Mouse (Mus musculus) heart, postnatal 14 days (tissue): ENCODE results near the gene Hmces. TPM values are rescaled to one million over a fixed set of nuclear protein-coding genes. Genes with fewer than 3 reads are reported as not detected.
A peak's percentile ranks its signal among the peaks of the same experiment; 100 is the strongest.

Experiments used
- DNase-seq, 2 experiments: peaks; one replicate each; pipeline ENCODE4 v3.0.0; 2021 to 2022
- intact Hi-C: fragments of 180-260 bp; cut with DNase I; formaldehyde crosslinking; loops from one replicate; pipeline ENCODE4 v1.15.1; 2025
- long read RNA-seq, 2 experiments: library from polyadenylated mRNA; stranded (forward); transcript quantifications; one replicate each; pipeline ENCODE4 v2.0.0; 2021
- total RNA-seq, 2 experiments: library from RNA; stranded (reverse); gene quantifications; 2 replicates each; pipeline ENCODE4 v1.2.3; 2021

The Hmces gene
- 10 to 100 TPM; 12.0 to 12.2 TPM for total RNA-seq
- long read RNA-seq, experiment 1, transcript Hmces-201 (7 exons, 1,464 nt), result major isoform, 19 of 22 reads
- long read RNA-seq, experiment 1, partial matches to known transcripts, result 0 of 22 reads
- long read RNA-seq, experiment 1, other reads (novel, unspliced or antisense), result 1 of 22 reads
- long read RNA-seq, experiment 2, transcript Hmces-201 (7 exons, 1,464 nt), result major isoform, 14 of 16 reads
- long read RNA-seq, experiment 2, partial matches to known transcripts, result 1 of 16 reads
- long read RNA-seq, experiment 2, other reads (novel, unspliced or antisense), result 0 of 16 reads

- intact Hi-C loops, result loop anchor here (5.0 kb wide), 1 partner anchor 69 kb away; the partner anchor contains the start of gene H1fx
- DNase-seq, result peak; percentile 73 to 75
Measured at GRCm38 (mm10) chr6:87913661-87914325, at the start of gene Hmces. Gene Hmces (plus strand): TSS chr6:87913935.

DNA sequence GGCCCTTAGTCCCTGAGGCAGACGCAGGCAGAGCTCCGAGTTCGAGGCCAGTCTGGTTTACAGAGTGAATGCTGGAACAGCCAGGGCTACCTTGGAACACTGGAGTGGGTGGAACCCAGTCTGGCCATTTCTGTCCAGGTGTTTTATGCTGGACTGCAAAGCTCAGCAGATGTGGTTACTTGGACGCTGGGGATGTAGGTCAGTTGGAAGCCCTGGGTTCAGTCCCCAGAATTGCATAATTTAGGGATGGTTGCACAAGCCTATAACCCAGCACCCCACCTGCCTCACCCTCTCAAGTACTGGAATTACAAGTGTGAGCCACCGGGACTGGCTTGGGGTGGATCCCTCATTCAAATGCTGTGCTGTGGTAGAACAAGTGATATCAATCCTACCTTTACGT, 47.5 kb upstream of the Hmces start:
- DNase-seq, result no peak
- intact Hi-C loops, result no loop called here

DNA sequence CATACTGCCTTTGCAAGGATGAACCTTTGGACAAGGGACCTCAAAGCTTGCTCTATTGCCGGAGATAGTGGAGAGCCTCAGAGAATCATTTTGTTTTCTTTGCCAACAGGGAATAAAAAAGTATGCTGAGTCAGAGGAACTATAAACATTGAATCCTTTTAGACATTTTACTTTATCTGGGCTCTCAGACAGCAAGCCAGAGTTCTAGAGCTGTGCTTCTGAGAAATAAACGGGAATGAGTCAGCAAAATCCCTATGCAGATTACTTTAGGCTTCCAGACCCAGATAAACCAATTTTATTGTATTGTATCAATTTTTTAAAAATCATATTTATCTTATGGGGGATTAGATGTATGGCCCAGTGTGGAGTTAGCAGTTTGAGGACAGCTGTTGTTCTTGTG, 46.5 kb upstream of the Hmces start:
- intact Hi-C loops, result no loop called here
- no peak for DNase-seq

- intact Hi-C loops, result no loop called here
- DNase-seq, result peak; percentile 85 to 91
Measured at GRCm38 (mm10) chr6:87868871-87869506, 44.7 kb upstream of the Hmces start.

- intact Hi-C loops, result no loop called here
- no peak for DNase-seq
Measured at GRCm38 (mm10) chr6:87870440-87870839, 43.3 kb upstream of the Hmces start.

DNA sequence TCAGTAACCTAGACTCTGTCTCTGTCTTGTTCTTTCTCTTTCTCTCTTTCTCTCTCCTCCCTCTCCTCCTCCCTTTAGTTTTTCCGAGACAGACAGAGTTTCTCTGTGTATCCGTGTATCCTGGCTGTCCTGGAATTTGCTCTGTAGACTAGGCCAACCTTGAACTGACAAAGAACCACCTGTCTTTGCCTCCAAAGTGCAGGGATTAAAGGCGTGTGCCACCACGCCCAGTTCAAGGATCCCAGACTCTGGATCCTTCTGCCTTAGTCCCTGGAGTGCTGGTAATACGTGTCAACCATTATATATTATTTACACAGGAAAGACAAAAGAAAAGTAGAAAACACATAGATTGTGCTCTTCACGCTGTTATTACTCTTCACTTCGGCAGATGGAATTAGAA, 42.5 kb upstream of the Hmces start:
- intact Hi-C loops, result no loop called here
- no peak for DNase-seq

- DNase-seq, result peak; percentile 41 to 46
- intact Hi-C loops, result no loop called here
Measured at GRCm38 (mm10) chr6:87873104-87873503, 40.6 kb upstream of the Hmces start.

- intact Hi-C loops, result no loop called here
- no peak for DNase-seq
Measured at GRCm38 (mm10) chr6:87873963-87874362, 39.8 kb upstream of the Hmces start.

DNA sequence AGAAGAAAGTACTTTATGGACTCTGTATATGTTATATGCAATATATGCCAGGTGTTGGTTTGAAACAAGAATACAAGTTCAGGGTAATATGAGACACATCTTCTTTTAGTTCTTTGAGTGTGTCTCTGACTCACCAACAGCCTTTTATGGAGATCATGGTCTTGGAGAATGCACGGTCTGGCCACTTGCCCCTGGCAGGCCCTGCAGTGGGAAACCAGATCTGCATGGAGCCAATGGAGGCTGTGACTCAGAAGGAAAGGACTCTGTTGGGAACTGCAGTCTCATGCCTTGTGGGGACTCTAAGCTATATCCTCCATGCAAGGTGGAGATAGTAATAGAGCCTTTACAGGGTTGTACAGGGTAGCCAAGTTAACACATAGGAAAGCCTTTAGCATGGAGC, 38.7 kb upstream of the Hmces start:
- DNase-seq, result peak; percentile 63 to 75
- intact Hi-C loops, result no loop called here

GRCm38 (mm10) chr6:87875562-87875961, 38.2 kb upstream of the Hmces start:
- intact Hi-C loops, result no loop called here
- DNase-seq, result no peak

DNA sequence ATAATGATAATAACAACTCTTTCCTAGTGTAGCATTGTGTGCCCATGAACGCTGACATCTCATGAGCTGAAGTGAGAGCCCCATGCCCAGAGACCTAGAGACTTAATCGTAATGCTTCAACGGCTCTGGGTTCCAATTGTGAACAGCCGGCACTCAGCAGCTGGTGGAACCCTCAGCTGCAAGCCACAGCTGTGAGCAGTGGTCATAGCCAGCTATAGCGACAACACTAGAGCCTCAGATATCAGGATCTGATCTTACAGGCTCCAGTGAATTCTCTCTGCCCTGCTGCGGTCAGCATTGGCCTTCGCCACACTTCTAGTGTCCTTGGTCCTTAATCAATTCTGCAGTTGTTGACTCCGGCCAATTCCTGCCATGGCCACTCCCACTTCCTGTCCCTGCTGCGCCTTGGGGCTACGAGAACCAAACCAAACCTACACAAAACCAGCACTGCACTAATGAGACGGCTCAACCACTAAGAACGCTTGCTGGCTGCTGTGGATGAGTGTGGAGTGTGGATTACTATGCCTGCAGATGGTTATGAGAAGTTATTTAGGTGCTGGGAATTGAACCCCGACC, 37.6 kb upstream of the Hmces start:
- intact Hi-C loops, result no loop called here
- peak; percentile 37 to 55 for DNase-seq

GRCm38 (mm10) chr6:87879010-87879409, 34.7 kb upstream of the Hmces start:
- DNase-seq, result no peak
- intact Hi-C loops, result no loop called here

GRCm38 (mm10) chr6:87879628-87880027, 34.1 kb upstream of the Hmces start:
- intact Hi-C loops, result no loop called here
- no peak for DNase-seq

DNA sequence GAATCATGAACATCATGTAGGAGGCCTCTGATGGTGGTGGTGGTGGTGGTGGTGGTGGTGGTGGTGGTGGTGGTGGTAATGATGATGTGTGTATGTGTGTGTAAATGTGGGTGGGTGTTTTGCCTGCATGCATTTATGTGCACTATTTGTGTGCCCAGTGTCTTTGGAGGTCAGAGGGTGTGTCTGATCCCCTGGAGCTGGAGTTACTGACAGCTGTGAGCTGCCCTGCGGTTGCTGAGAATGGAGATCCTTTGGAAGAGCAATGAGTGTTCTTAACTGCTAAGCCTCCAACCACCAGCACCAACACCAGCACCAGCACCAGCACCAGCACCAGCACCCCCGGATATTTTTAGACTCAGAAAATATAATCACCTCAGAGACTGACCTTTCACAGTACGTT, 31.5 kb upstream of the Hmces start:
- intact Hi-C loops, result no loop called here
- no peak for DNase-seq

DNA sequence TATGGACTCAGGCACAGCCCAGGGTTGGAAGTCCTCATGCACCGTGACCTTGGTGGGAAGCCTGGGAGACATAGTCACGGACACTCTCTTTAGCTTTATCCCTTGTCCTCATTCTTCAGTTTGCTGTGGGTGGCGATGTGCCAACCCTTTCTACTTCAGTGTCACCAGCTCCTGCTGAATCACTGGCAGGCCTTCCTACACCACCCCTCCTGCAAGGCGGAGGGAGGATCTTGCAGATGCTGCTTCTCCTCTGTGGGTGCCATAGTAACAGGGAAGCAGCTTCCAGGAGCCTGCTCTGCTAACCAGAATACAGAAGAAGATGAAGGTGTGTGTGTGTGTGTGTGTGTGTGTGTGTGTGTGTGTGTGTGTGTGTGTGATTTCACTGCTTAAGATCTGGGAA, 30.9 kb upstream of the Hmces start:
- intact Hi-C loops, result no loop called here
- DNase-seq, result no peak

GRCm38 (mm10) chr6:87886721-87887120, 27.0 kb upstream of the Hmces start:
- no peak for DNase-seq
- intact Hi-C loops, result loop anchor here (1.0 to 2.0 kb wide), 2 partner anchors 36 to 112 kb away; partner anchors contain the start of gene Cnbp

DNA sequence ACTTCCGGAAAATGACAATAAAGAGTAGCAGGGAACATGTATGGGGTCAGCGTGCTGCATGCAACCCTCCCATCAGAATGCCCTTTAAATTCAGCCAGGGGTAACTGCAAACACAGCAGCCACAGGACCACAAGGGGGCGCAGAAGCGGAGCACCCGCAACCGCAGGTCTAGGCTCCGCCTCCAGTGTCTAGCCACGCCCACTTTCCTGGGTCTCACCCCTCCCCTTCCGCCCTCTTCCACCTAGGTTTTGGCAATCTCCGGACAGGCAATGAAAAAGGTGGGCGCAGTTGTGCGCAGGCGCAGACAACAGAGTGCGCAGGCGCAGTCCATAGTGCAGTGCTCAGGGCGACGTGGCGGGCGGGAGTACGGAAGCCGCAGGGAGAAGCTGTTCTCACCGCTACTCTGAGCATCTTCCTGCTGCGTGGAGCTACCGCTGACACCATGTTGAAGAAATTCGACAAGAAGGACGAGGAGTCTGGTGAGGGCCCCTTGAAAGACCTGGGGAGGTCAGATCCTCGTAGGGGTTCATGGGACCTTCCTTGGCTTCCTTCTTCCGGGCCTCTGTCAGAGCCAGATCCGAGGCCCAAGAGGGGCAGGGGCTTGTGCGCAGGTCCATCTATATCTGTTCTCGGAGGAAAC, 26.0 kb upstream of the Hmces start, which contains the start of gene Copg1:
Copg1 (plus strand) TSS at position 221 of the 640 bp plus-strand sequence.
- peak; percentile 100 for DNase-seq
- intact Hi-C loops, result loop anchor here (1.0 to 2.0 kb wide), 2 partner anchors 37 to 111 kb away; partner anchors contain the start of gene Cnbp

DNA sequence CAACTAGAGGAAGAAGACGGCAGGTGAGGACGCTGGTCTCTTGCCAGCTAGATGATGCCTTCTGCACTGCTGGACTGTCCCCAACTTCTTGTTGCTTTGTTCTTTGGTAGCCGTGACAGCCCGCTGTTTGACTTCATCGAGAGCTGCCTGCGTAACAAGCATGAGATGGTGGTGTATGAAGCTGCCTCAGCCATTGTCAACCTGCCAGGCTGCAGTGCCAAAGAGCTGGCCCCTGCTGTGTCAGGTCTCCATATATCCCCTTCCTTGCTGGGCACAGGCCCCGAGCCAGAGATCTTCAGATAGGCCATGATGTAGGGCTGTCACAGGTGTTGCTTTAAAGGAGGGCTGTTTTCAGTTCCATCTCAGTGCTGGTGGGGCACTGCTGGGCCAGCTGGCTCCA, 19.8 kb upstream of the Hmces start:
- no peak for DNase-seq
- intact Hi-C loops, result no loop called here

DNA sequence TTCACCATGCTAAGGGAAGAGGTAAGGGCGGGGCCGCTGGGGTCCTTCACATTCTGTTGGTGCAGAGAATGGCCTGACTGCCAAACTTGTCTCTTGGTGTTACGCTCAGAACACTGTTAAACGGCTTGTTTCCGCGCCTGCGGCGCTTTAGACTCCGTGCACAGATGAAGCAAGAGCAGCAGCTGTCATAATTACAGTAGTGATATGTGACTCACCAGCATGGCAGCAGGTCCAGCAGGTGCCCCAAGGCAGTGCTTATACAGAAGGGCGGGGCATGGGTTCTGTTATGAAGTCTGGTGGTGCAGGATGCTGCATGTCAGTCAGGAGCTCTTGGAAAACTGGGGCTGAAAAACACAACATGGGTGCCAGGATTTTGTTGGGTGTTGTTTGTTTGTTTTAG, 15.7 kb upstream of the Hmces start:
- intact Hi-C loops, result no loop called here
- no peak for DNase-seq

GRCm38 (mm10) chr6:87906632-87907031, 7.1 kb upstream of the Hmces start:
- DNase-seq, result no peak
- intact Hi-C loops, result loop anchor here (5.0 kb wide), 2 partner anchors 91 to 196 kb away; no protein-coding TSS in a partner anchor
